Mouse (Mus musculus) spleen, adult 12 weeks (tissue): Measurements from ENCODE around the gene Ces1d.

Experiments used
- DNase-seq: peaks from one replicate; pipeline ENCODE4 v3.0.0; 2022; ENCODE audit warnings: low spot score

Ces1d gene

GRCm38 (mm10) chr8:93140696-93141095, 56.9 kb downstream of the Ces1d start:
- DNase-seq: no peak

DNA sequence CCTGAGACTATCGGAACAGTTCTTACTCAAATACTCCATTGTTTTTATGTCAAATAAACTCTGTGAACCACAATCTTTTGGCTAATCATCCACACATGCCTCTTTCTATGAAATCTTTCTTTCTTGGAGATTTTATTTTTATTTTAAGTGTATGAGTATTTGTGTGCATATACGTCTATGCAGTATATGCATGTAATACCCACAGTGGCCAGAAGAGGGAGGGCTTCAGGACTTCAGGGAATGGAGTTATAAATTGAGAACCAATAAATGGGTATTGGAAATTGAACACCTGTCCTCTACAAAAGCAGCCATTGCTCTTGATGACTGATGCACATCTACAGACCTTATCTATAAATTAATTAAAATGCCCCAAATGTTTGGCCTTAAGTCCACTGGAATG, 65.4 kb downstream of the Ces1d start:
- no peak for DNase-seq

- DNase-seq: no peak
These were observed 66.2 kb downstream of the Ces1d start, which contains the start of gene Ces1c for GRCm38 (mm10) chr8:93131233-93131980. TSS of gene Ces1c (minus strand) at chr8:93131283.

GRCm38 (mm10) chr8:93126476-93126875, 71.2 kb downstream of the Ces1d start:
- DNase-seq: no peak

- DNase-seq: no peak
These were observed 75.6 kb downstream of the Ces1d start for GRCm38 (mm10) chr8:93122005-93122404.
